Mouse (Mus musculus): ENCODE results near the gene A4gnt. TPM values are rescaled to one million over a fixed set of nuclear protein-coding genes. Genes with fewer than 3 reads are reported as not detected.
A peak's percentile ranks its signal among the peaks of the same experiment; 100 is the strongest.

A4gnt gene
- polyA plus RNA-seq, 1 experiment from 2014 or later: not detected

DNA sequence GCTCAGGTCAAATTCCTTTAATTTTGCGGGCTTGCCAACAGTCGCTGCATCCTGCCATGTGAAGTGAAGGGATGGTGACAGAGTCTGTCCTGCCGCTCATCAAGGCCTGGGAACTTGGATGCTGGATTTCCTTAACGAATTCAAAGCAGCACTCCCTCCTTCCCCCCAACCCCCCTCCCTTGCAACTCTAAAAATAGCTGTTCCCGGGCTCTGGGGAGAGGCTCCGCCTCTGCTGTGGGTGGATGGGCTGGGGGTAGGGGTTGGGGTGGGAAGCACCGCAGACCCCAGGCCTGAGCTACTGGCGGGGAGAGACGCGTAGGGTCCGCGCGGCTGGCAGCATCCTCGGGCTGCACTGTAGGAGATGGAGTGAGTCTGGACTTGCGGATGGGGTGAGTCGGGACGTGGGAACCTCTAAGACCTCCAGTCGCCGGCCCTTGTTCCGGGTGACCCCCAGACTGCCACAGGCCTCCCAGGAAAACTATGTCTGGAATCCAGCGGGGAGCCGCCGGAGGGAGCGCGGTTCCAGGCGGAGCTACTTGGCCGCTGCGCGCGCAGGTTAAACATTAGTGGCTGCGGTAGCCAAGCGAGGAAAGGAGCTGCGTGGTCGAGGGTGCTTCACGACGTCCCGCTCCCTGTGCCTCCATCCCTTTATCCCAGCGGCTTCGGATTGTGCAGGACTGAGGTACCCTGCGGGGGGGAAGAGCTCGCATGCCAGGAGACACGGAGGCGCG, 17.1 kb downstream of the A4gnt start, which contains the start of gene Dzip1l:
Gene Dzip1l, plus strand, starts transcription at position 216 of the 731 bp plus-strand sequence.
- Histone ChIP-seq H3K4me1 (ENCODE audit: control insufficient read depth, insufficient read depth, low read length) (peaks cover 7% of the 10 kb centered on the region; the same call in 1 of the 2 replicates), H3K9ac (ENCODE audit: low read length) (peak within 1 kb of the TSS; percentile 84), H3K27me3 (ENCODE audit: control insufficient read depth, insufficient read depth, low read length) (no peaks in the 10 kb centered on the region), H3K27ac (replicated peaks; ENCODE audit: low read depth, low read length) (peak within 1 kb of the TSS; percentile 73), H3K4me2 (ENCODE audit: low read depth, severe bottlenecking) (peak within 1 kb of the TSS; percentile 78), H3K4me3 (ENCODE audit: low read depth, low read length) (peak within 1 kb of the TSS; percentile 62), H3K36me3 (ENCODE audit: control insufficient read depth, insufficient read depth, low read length) (no peaks in the 10 kb centered on the region), H3K9me3 (ENCODE audit: control insufficient read depth, low read length) (no peaks in the 10 kb centered on the region)
- under 1% methylated on average over 44 of the region's 44 CpGs for WGBS
- peak; percentile 94 for ATAC-seq (ENCODE audit: insufficient number of reproducible peaks, low FRiP score, low TSS enrichment, low read depth)
- peak; percentile 86 for DNase-seq (ENCODE audit: low spot score)

DNA sequence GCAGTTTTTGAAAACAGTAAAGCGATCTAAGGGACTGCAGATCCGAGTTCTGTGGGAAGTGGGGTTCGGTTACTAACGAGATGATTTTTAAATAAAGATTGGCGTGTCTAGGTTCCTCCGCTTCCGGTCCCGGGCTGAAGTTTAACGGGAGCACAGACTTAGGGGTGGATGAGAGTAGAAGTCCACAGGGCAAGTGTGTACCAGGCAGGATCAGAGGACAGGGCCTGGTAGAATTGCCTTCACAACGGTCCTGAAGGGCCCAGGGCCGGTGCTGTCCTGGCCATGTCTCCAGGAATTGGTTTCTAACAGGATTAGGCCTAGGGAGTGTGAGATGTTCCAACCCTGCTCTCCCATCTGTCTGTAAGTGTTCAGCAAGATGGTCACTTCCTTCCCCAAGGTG, 17.8 kb downstream of the A4gnt start:
- H3K4me2 ChIP-seq (ENCODE audit: low read depth, severe bottlenecking): peak overlapping the region; percentile 78
- WGBS: under 1% methylated on average over 11 of the region's 11 CpGs
- no peaks in the 10 kb centered on the region for H3K27me3 ChIP-seq (ENCODE audit: control insufficient read depth, insufficient read depth, low read length)
- no peaks in the 10 kb centered on the region for H3K9me3 ChIP-seq (ENCODE audit: control insufficient read depth, low read length)
- peak overlapping the region; percentile 84 for H3K9ac ChIP-seq (ENCODE audit: low read length)
- peaks cover 7% of the 10 kb centered on the region; the same call in 1 of the 2 replicates for H3K4me1 ChIP-seq (ENCODE audit: control insufficient read depth, insufficient read depth, low read length)
- peak overlapping the region; percentile 73; the same call in 1 of the 2 replicates for H3K27ac ChIP-seq (replicated peaks; ENCODE audit: low read depth, low read length)
- DNase-seq (ENCODE audit: low spot score): peak; percentile 54
- ATAC-seq (ENCODE audit: insufficient number of reproducible peaks, low FRiP score, low TSS enrichment, low read depth): peak; percentile 6; the same call in 1 of the 2 replicates
- H3K36me3 ChIP-seq (ENCODE audit: control insufficient read depth, insufficient read depth, low read length): no peaks in the 10 kb centered on the region
- peak overlapping the region; percentile 62 for H3K4me3 ChIP-seq (ENCODE audit: low read depth, low read length)

DNA sequence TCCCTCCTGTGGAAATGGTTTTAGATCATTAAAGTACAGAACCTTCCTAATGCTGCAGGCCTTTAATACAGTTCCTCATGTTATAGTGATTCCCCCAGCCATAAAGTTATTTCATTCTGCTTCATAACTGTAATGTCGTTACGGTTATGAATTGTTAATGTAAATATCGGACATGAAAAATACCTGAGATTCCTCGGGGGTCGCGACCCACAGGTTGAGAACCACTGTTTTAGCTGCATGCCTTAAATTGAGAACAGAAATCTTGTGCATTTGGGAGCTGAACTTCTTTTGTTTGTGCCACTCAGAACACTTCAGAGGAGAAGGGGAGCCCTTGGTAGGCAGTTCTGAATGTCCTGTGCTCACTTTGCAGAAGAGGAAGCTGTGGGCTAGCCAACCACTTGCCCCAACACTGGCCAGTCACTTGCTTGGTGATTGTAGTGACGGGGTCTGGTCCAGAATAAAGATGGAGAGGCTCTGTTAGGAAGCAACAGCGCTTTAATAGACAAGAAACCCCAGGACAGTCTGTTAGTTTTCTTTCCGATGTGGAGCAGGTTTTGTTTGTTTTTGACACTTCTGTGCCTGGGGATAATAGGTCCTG, 18.3 kb downstream of the A4gnt start:
- DNase-seq (ENCODE audit: low spot score) (peak; percentile 39), ATAC-seq (ENCODE audit: insufficient number of reproducible peaks, low FRiP score, low TSS enrichment, low read depth) (no peak)
- Histone ChIP-seq H3K9ac (ENCODE audit: low read length) (peak overlapping the region; percentile 84), H3K9me3 (ENCODE audit: control insufficient read depth, low read length) (no peaks in the 10 kb centered on the region), H3K4me2 (ENCODE audit: low read depth, severe bottlenecking) (peak overlapping the region; percentile 78), H3K4me3 (ENCODE audit: low read depth, low read length) (peak overlapping the region; percentile 62), H3K27me3 (ENCODE audit: control insufficient read depth, insufficient read depth, low read length) (no peaks in the 10 kb centered on the region), H3K4me1 (ENCODE audit: control insufficient read depth, insufficient read depth, low read length) (peaks cover 7% of the 10 kb centered on the region; the same call in 1 of the 2 replicates), H3K27ac (replicated peaks; ENCODE audit: low read depth, low read length) (peak overlapping the region; percentile 73; the same call in 1 of the 2 replicates), H3K36me3 (ENCODE audit: control insufficient read depth, insufficient read depth, low read length) (no peaks in the 10 kb centered on the region; the same call in 1 of the 2 replicates)
- WGBS: 57% methylated on average over 9 of the region's 9 CpGs

DNA sequence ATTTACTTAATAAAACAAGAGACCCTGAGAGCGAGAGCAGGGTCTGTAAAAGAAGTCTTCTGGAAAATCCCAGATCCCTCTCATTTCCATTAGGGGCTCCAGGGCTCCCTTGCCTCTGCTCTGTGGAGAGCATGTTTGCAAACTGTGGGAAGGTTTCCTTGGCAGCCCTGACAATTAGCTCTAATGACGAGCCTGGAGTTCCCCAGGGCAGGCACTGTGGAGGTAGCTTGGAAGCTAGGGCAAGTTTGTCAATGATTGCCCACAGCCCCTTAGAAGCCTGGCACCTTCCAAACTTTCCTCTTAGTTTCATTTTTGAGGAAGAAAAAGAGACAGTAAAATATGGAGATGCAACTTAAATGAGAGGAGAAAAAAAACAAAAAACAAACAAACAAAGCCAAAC, 19.5 kb downstream of the A4gnt start:
- Histone ChIP-seq H3K27me3 (ENCODE audit: control insufficient read depth, insufficient read depth, low read length) (no peaks in the 10 kb centered on the region), H3K9ac (ENCODE audit: low read length) (no peak overlapping the region), H3K9me3 (ENCODE audit: control insufficient read depth, low read length) (no peaks in the 10 kb centered on the region), H3K36me3 (ENCODE audit: control insufficient read depth, insufficient read depth, low read length) (no peaks in the 10 kb centered on the region; the same call in 1 of the 2 replicates), H3K4me2 (ENCODE audit: low read depth, severe bottlenecking) (no peak overlapping the region), H3K4me3 (ENCODE audit: low read depth, low read length) (no peak overlapping the region), H3K27ac (replicated peaks; ENCODE audit: low read depth, low read length) (no peak overlapping the region), H3K4me1 (ENCODE audit: control insufficient read depth, insufficient read depth, low read length) (peaks cover 7% of the 10 kb centered on the region; the same call in 1 of the 2 replicates)
- ATAC-seq (ENCODE audit: insufficient number of reproducible peaks, low FRiP score, low TSS enrichment, low read depth) (no peak), DNase-seq (ENCODE audit: low spot score) (peak; percentile 26)
- 52% methylated on average over 2 of the region's 2 CpGs for WGBS

DNA sequence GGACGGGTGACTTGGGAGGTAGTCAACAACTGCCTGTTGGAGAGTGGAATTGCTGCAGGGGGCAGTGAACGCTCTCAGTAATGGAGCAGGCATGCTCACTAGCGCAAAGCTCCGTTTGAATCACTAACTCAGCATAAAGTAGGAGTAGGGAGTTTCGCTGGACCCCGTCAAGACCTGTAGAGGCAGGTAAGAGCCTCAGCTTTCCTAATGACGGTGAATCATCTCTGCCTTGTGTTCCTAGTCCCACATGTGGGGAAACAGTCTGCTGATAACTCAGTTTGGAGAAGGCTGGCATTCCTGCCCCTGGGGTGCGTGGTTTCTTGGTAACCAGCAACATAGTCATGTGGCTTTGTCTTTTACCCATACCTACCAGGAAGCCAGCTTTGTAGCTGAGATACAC, 20.0 kb downstream of the A4gnt start:
- no peak overlapping the region for H3K4me2 ChIP-seq (ENCODE audit: low read depth, severe bottlenecking)
- no peak overlapping the region for H3K4me3 ChIP-seq (ENCODE audit: low read depth, low read length)
- DNase-seq (ENCODE audit: low spot score) (no peak), ATAC-seq (ENCODE audit: insufficient number of reproducible peaks, low FRiP score, low TSS enrichment, low read depth) (no peak)
- H3K4me1 ChIP-seq (ENCODE audit: control insufficient read depth, insufficient read depth, low read length): peaks cover 7% of the 10 kb centered on the region; the same call in 1 of the 2 replicates
- no peak overlapping the region for H3K27ac ChIP-seq (replicated peaks; ENCODE audit: low read depth, low read length)
- 80% methylated on average over 8 of the region's 8 CpGs for WGBS
- no peaks in the 10 kb centered on the region for H3K9me3 ChIP-seq (ENCODE audit: control insufficient read depth, low read length)
- H3K36me3 ChIP-seq (ENCODE audit: control insufficient read depth, insufficient read depth, low read length): no peaks in the 10 kb centered on the region; the same call in 1 of the 2 replicates
- H3K27me3 ChIP-seq (ENCODE audit: control insufficient read depth, insufficient read depth, low read length): no peaks in the 10 kb centered on the region
- H3K9ac ChIP-seq (ENCODE audit: low read length): no peak overlapping the region

DNA sequence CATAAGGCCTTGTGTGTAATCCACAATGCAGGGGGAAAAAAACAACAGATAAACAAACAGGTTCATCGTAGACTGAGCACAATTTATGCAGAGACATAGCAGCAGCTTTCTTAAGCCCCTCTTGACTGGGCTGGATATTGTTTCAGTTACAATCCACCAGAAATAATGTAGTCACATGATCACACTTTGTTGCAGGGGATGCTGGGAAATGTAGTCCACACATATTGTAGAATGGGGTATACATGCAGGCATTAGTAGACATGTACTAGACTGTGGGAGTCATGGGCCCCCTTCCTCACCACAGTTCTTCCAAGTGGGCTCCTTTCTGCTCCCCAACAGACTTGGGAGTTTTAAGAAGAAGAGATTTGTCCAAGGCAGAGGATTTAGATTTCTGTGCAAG, 24.5 kb downstream of the A4gnt start:
- ATAC-seq (ENCODE audit: insufficient number of reproducible peaks, low FRiP score, low TSS enrichment, low read depth) (no peak), DNase-seq (ENCODE audit: low spot score) (no peak)
- H3K9ac ChIP-seq (ENCODE audit: low read length): no peak overlapping the region
- no peaks in the 10 kb centered on the region; the same call in 1 of the 2 replicates for H3K4me1 ChIP-seq (ENCODE audit: control insufficient read depth, insufficient read depth, low read length)
- H3K9me3 ChIP-seq (ENCODE audit: control insufficient read depth, low read length): no peaks in the 10 kb centered on the region
- H3K27ac ChIP-seq (replicated peaks; ENCODE audit: low read depth, low read length): no peak overlapping the region
- 97% methylated on average over 1 of the region's 1 CpGs for WGBS
- H3K27me3 ChIP-seq (ENCODE audit: control insufficient read depth, insufficient read depth, low read length): no peaks in the 10 kb centered on the region
- H3K4me3 ChIP-seq (ENCODE audit: low read depth, low read length): no peak overlapping the region
- no peak overlapping the region for H3K4me2 ChIP-seq (ENCODE audit: low read depth, severe bottlenecking)
- peaks cover 4% of the 10 kb centered on the region for H3K36me3 ChIP-seq (ENCODE audit: control insufficient read depth, insufficient read depth, low read length)

DNA sequence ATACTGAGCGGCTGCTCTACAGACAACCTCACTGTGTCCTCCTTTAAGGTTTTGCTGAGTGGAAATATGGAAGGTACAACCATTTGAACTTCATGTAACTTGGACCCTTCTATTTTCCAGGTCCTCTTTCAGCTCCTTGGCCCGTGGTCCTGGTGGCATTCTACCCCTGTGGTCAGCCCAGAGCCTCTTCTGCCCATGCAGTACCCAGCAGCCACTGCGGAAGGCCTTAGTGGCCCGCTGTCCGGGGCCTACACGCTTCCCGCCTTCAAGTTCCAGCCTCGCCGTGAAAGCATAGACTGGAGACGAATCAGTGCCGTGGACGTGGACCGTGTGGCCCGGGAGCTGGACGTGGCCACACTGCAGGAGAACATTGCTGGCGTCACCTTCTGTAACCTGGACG, 24.9 kb downstream of the A4gnt start:
- Histone ChIP-seq H3K27ac (replicated peaks; ENCODE audit: low read depth, low read length) (no peak overlapping the region), H3K9ac (ENCODE audit: low read length) (no peak overlapping the region), H3K9me3 (ENCODE audit: control insufficient read depth, low read length) (no peaks in the 10 kb centered on the region), H3K4me1 (ENCODE audit: control insufficient read depth, insufficient read depth, low read length) (no peaks in the 10 kb centered on the region), H3K4me2 (ENCODE audit: low read depth, severe bottlenecking) (no peak overlapping the region), H3K4me3 (ENCODE audit: low read depth, low read length) (no peak overlapping the region), H3K36me3 (ENCODE audit: control insufficient read depth, insufficient read depth, low read length) (peaks cover 4% of the 10 kb centered on the region), H3K27me3 (ENCODE audit: control insufficient read depth, insufficient read depth, low read length) (no peaks in the 10 kb centered on the region)
- DNase-seq (ENCODE audit: low spot score): no peak
- WGBS: 95% methylated on average over 17 of the region's 17 CpGs
- no peak for ATAC-seq (ENCODE audit: insufficient number of reproducible peaks, low FRiP score, low TSS enrichment, low read depth)

DNA sequence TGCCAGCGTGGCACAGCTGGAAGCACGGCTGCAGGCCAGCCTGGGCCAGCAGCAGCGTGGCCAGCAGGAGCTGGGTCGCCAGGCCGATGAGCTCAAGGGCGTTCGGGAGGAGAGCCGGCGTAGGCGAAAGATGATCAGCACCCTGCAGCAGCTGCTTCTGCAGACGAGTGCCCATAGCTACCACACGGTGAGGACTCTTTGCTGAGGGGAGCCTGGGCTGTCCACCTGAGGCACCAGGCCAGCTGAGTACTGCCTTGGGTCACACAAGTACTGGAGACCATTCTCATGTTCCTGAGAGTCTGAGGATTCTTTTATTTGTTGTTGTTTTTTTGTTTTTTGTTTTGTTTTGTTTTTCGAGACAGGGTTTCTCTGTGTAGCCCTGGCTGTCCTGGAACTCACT, 25.4 kb downstream of the A4gnt start:
- 97% methylated on average over 13 of the region's 13 CpGs for WGBS
- Histone ChIP-seq H3K4me2 (ENCODE audit: low read depth, severe bottlenecking) (no peak overlapping the region), H3K27ac (replicated peaks; ENCODE audit: low read depth, low read length) (no peak overlapping the region), H3K27me3 (ENCODE audit: control insufficient read depth, insufficient read depth, low read length) (no peaks in the 10 kb centered on the region), H3K36me3 (ENCODE audit: control insufficient read depth, insufficient read depth, low read length) (peaks cover 4% of the 10 kb centered on the region), H3K9me3 (ENCODE audit: control insufficient read depth, low read length) (no peaks in the 10 kb centered on the region), H3K4me3 (ENCODE audit: low read depth, low read length) (no peak overlapping the region), H3K4me1 (ENCODE audit: control insufficient read depth, insufficient read depth, low read length) (no peaks in the 10 kb centered on the region), H3K9ac (ENCODE audit: low read length) (no peak overlapping the region)
- DNase-seq (ENCODE audit: low spot score) (no peak), ATAC-seq (ENCODE audit: insufficient number of reproducible peaks, low FRiP score, low TSS enrichment, low read depth) (no peak)

All from limb, embryonic 11.5 days (tissue).